Mouse (Mus musculus) ES-E14 (cell line): ENCODE measurements at regions not wholly inside any gene's neighbourhood (a gene's known extent, or its start where the extent isn't known, plus 50 kb on each side); places are given as distances from the start of the nearest gene placed in this dataset.

Source experiments
- DNase-seq: peaks from one replicate; pipeline ENCODE4 v3.0.0-alpha.2; 2013; ENCODE audit warnings: low read depth, low spot score
- H3K27ac ChIP-seq: 2 replicates; pipeline ENCODE4 v1.5.1; 2012; ENCODE audit warnings: low read depth, mild to moderate bottlenecking, low read length, moderate library complexity, mixed read lengths; ENCODE audit not compliant: poor library complexity, insufficient read depth, severe bottlenecking
- H3K36me3 ChIP-seq: 2 replicates; pipeline ENCODE4 v1.6.1; 2012; ENCODE audit warnings: mild to moderate bottlenecking, low read length, moderate library complexity, mixed read lengths; ENCODE audit not compliant: control insufficient read depth, poor library complexity, insufficient read depth, severe bottlenecking
- H3K4me1 ChIP-seq, 2 experiments: fragments of 150-350 bp in 1 of 2; sonication (generic) in 1 of 2; 2 replicates each; pipeline ENCODE4 v1.6.1; 2012; ENCODE audit warnings: low read length in 2 of 2, mild to moderate bottlenecking in 1 of 2, mixed read lengths in 1 of 2; ENCODE audit not compliant: control insufficient read depth in 2 of 2, insufficient read depth in 2 of 2, poor library complexity in 1 of 2
- H3K4me3 ChIP-seq, 2 experiments: fragments of 150-350 bp in 1 of 2; sonication (generic) in 1 of 2; 2 replicates each; pipeline ENCODE4 v1.5.1; 2012; ENCODE audit warnings: low read length in 2 of 2, low read depth in 1 of 2, mild to moderate bottlenecking in 1 of 2, mixed read lengths in 1 of 2; ENCODE audit not compliant: insufficient read depth in 1 of 2, poor library complexity in 1 of 2, severe bottlenecking in 1 of 2
- H3K9ac ChIP-seq: 2 replicates; pipeline ENCODE4 v1.6.1; 2012; ENCODE audit warnings: low read depth, mild to moderate bottlenecking, low read length, mixed read lengths; ENCODE audit not compliant: poor library complexity, insufficient read depth, severe bottlenecking
- H3K9me3 ChIP-seq: fragments of 150-350 bp; sonication (generic); 2 replicates; pipeline ENCODE4 v1.6.1; 2012; ENCODE audit warnings: low read depth, mild to moderate bottlenecking, low read length; ENCODE audit not compliant: control insufficient read depth, insufficient read depth
- CHD2 ChIP-seq: IDR thresholded peaks from 2 replicates; pipeline ENCODE4 v1.6.1; 2014; ENCODE audit warnings: mild to moderate bottlenecking, low read depth, low read length, inconsistent platforms
- HCFC1 ChIP-seq: IDR thresholded peaks from 2 replicates; pipeline ENCODE4 v1.6.1; 2012; ENCODE audit warnings: low read length, inconsistent platforms, borderline replicate concordance; ENCODE audit not compliant: insufficient read depth
- MAFK ChIP-seq: IDR thresholded peaks from 2 replicates; pipeline ENCODE4 v1.6.1; 2014; ENCODE audit warnings: mild to moderate bottlenecking, low read depth, low read length, inconsistent platforms; ENCODE audit not compliant: insufficient read depth
- ZC3H11A ChIP-seq: IDR thresholded peaks from 2 replicates; pipeline ENCODE4 v1.6.1; 2012; ENCODE audit warnings: low read depth, mild to moderate bottlenecking, inconsistent platforms, low read length, borderline replicate concordance
- ZNF384 ChIP-seq: IDR thresholded peaks from 2 replicates; pipeline ENCODE4 v1.6.1; 2012; ENCODE audit warnings: low read depth, low read length, inconsistent platforms
- in situ Hi-C, 2 experiments: fragments of 600-800 bp; cut with MboI; formaldehyde crosslinking; loops; one replicate each; pipeline ENCODE4 v1.15.1; 2025; ENCODE audit warnings: low sequenced_read_pairs in 2 of 2, inconsistent platforms in 1 of 2; ENCODE audit not compliant: unreplicated experiment in 2 of 2

DNA sequence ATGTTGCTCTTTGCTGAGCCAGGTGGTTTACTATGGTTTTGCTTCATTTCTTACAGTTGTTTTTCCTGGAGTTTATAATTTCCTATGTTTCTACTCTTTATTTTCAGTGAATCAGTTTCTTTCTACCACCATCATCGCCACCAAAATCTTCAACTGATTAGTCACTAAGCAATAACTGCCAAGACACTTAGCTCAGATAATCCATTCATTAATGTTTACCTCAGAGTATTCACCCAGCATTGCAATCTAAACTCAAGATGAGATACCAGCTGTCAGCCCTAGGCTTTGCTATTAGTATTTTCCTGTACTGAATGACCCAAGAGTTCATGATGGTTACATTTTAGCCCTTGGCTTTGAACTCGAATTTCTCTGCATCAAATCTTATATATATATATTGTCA, 96.8 kb upstream of the Cadm1 start:
- no peaks in the 10 kb centered on the region for H3K4me1 ChIP-seq
- TF ChIP-seq ZNF384 (no peak), ZC3H11A (no peak), HCFC1 (no peak), MAFK (no peak), CHD2 (no peak)
- no peak overlapping the region for H3K27ac ChIP-seq
- no peaks in the 10 kb centered on the region for H3K36me3 ChIP-seq
- in situ Hi-C loops: no loop called here
- H3K4me3 ChIP-seq: no peak overlapping the region
- DNase-seq: no peak
- no peaks in the 10 kb centered on the region for H3K9me3 ChIP-seq
- H3K9ac ChIP-seq: no peak overlapping the region

DNA sequence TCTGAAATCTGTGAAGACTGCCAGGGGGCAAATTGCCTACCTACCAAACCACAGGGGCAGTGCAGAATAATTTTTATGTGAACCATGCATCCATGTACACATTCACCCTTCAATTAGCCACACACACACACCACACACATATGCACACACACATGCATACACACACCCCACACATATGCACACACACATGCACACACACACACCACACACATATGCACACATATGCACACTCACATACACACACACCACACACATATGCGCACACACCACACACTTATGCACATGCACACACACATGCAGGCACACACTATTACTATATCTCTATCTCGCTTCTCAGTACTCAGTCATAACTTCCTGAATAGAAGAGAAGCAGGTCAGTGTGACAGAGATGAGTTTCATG, 95.9 kb upstream of the Cadm1 start:
- no peak for DNase-seq
- Histone ChIP-seq H3K9me3 (no peaks in the 10 kb centered on the region), H3K9ac (no peak overlapping the region), H3K4me3 (no peak overlapping the region), H3K36me3 (no peaks in the 10 kb centered on the region), H3K27ac (no peak overlapping the region), H3K4me1 (peaks cover 0 to 1% of the 10 kb centered on the region in 2 experiments; a peak in 1 of 4 replicates)
- in situ Hi-C loops: no loop called here
- TF ChIP-seq ZNF384: no peak
- TF ChIP-seq MAFK: no peak
- TF ChIP-seq ZC3H11A: no peak
- no peak for TF ChIP-seq CHD2
- TF ChIP-seq HCFC1: no peak

DNA sequence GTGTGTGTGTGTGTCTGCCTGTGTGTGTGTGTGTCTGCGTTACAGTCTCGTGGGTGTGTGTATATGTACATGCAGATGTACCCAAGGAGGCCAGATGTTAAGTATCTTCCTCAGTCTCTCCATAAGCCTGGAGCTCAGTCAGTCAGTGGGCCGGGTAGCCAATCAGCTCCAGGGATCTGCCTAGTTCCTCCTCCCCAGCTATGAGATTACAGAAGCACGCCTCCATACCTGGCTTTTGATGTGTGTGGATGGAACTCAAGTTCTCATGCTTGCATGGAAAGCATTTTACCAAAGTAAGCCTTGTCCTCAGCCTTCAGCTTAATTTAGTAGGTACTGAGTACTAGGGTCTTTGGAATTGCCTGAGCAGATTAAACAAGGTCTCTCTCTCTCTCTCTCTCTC, 91.0 kb upstream of the Cadm1 start:
- TF ChIP-seq HCFC1: no peak
- TF ChIP-seq CHD2: no peak
- no peak for TF ChIP-seq ZNF384
- no peak for TF ChIP-seq ZC3H11A
- no peak for TF ChIP-seq MAFK
- Histone ChIP-seq H3K9ac (no peak overlapping the region), H3K4me1 (peaks cover 0 to 15% of the 10 kb centered on the region in 2 experiments; a peak in 2 of 4 replicates), H3K27ac (no peak overlapping the region), H3K36me3 (no peaks in the 10 kb centered on the region), H3K4me3 (no peak overlapping the region), H3K9me3 (no peaks in the 10 kb centered on the region)
- DNase-seq: no peak
- in situ Hi-C loops: no loop called here

DNA sequence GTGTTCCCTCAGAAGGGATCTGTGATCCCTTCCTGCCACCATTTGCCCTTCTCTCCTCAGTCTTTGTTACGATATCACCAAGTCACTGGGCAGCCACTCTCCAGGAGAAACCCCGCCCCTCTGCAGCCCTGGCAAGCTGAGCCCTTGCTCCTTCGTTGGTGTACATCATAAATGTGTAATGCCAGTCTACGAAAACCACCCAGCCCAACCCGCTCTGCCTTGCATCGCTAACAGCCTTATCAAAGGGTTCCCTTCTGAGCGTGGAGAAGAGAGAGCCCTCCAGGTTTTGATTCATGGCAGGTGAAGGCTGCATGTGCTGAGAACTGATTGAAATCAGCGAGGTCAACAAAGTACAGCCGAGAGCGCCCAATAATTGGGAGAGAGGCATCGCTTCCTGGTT, 90.5 kb upstream of the Cadm1 start:
- in situ Hi-C loops: no loop called here
- peak overlapping the region in 1 of 2 experiments; percentile 18; a peak in 2 of 4 replicates for H3K4me3 ChIP-seq

DNA sequence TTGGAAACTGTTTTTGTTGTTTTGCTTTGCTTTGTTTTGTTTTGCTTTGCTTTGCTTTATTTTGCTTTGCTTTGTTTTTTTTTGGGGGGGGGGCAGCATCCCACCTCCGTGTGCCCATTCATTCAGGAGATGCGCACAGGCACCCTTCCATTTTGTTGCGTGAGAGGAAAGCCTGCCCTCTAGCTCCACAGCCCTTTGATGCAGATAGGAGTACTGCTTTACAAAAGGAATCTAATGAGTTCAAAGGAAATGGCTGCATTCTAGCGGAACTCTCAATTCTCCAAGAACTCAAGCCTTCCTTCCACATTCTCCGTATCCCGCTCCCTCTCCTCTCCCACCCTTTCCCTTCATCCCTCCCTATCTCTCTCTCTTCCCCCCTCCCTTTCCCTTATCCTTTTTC, 89.8 kb upstream of the Cadm1 start:
- H3K27ac ChIP-seq: no peak overlapping the region
- H3K9me3 ChIP-seq: no peaks in the 10 kb centered on the region
- peaks cover 0 to 15% of the 10 kb centered on the region in 2 experiments; a peak in 2 of 4 replicates for H3K4me1 ChIP-seq
- H3K9ac ChIP-seq: no peak overlapping the region
- H3K36me3 ChIP-seq: no peaks in the 10 kb centered on the region
- TF ChIP-seq ZC3H11A (no peak), HCFC1 (no peak), CHD2 (no peak), ZNF384 (no peak), MAFK (no peak)
- in situ Hi-C loops: no loop called here
- H3K4me3 ChIP-seq: peak overlapping the region in 1 of 2 experiments; percentile 18; a peak in 2 of 4 replicates
- no peak for DNase-seq

More for the DNA sequence above, 90.5 kb upstream of the Cadm1 start:
- no peak overlapping the region for H3K9ac ChIP-seq
- peaks cover 0 to 15% of the 10 kb centered on the region in 2 experiments; a peak in 2 of 4 replicates for H3K4me1 ChIP-seq
- H3K36me3 ChIP-seq: no peaks in the 10 kb centered on the region
- TF ChIP-seq ZC3H11A (no peak), ZNF384 (no peak), MAFK (no peak), HCFC1 (no peak), CHD2 (no peak)
- H3K27ac ChIP-seq: no peak overlapping the region
- no peaks in the 10 kb centered on the region for H3K9me3 ChIP-seq
- no peak for DNase-seq
